19 mouse cellular contexts compared by ENCODE assay signal in genomic region chr1:191632511-191633095, GRCm38 (mm10). TPM values are rescaled to one million over a fixed set of nuclear protein-coding genes. Genes with fewer than 3 reads are reported as not detected.
DNase-seq lines count a peak whose midpoint lies in the region; ATAC-seq and TF ChIP-seq lines count a peak whose summit lies in the region.
"Had no signal": no experiment of that assay in that cellular context is flagged by ENCODE, and none has a peak within 500 bp of the region (broad histone marks: within the 10 kb centered on the region; RNA-seq: fewer than 3 reads in every experiment).

No protein-coding gene starts in this region.

- peak; percentile 81 for DNase-seq in heart, adult 11 months
- DNase-seq in heart, postnatal 36 days, result no peak
- peak; percentile 14 for DNase-seq in NIH3T3 (ENCODE audit: low read depth)
- peak; percentile 26 for DNase-seq in stomach, postnatal 0 days (ENCODE audit: low spot score)
- no peak for DNase-seq in gastrocnemius, postnatal 4 days (ENCODE audit: low spot score in 2 of 2)
- no peak for DNase-seq in thymus, postnatal 10 days (ENCODE audit: low spot score in 2 of 2)
- DNase-seq: adrenal gland, postnatal 10 days; cerebellum, adult 11 months; cerebellum, adult 8-10 months; cerebellum, postnatal 14 days; gastrocnemius, postnatal 14 days; heart, postnatal 4 days had no signal

- H3K4me3 ChIP-seq in stomach, postnatal 0 days (ENCODE audit: low read depth, low read length), result no peak overlapping the region
- H3K4me3 ChIP-seq: embryonic facial prominence, embryonic 12.5 days; forebrain, embryonic 12.5 days; heart, embryonic 13.5 days; hindbrain, embryonic 12.5 days had no signal

- intact Hi-C loops in heart, postnatal 36 days (cut with DNase I), result no loop called here

- WGBS in stomach, postnatal 0 days, result 48% methylated on average over 6 of the region's 6 CpGs

- no peaks in the 10 kb centered on the region for H3K27me3 ChIP-seq in stomach, postnatal 0 days (ENCODE audit: control insufficient read depth, insufficient read depth, low read length)
- H3K27me3 ChIP-seq: embryonic facial prominence, embryonic 12.5 days; heart, embryonic 13.5 days; hindbrain, embryonic 12.5 days had no signal

- ATAC-seq in megakaryocyte, adult 5-6 weeks (ENCODE audit: poor library complexity, severe bottlenecking), result peak; percentile 49
- peak; percentile 81 for ATAC-seq in stomach, postnatal 0 days (ENCODE audit: low FRiP score, low TSS enrichment)
- ATAC-seq: forebrain, embryonic 16.5 days; hindbrain, postnatal 0 days had no signal

- no peaks in the 10 kb centered on the region for H3K9me3 ChIP-seq in stomach, postnatal 0 days (ENCODE audit: control insufficient read depth, low read length)
- H3K9me3 ChIP-seq: embryonic facial prominence, embryonic 12.5 days; forebrain, embryonic 12.5 days; heart, embryonic 13.5 days; hindbrain, embryonic 12.5 days had no signal

- TF ChIP-seq CTCF in stomach, postnatal 0 days (IDR thresholded peaks at IDR 0.05; ENCODE audit: low read depth), result no peak

- peak; percentile 61 for TF ChIP-seq EP300 in stomach, postnatal 0 days (optimal IDR thresholded peaks at IDR 0.05)

- no peak overlapping the region for H3K9ac ChIP-seq in stomach, postnatal 0 days (ENCODE audit: low read length)
- H3K9ac ChIP-seq: embryonic facial prominence, embryonic 12.5 days; forebrain, embryonic 12.5 days; heart, embryonic 13.5 days; hindbrain, embryonic 12.5 days had no signal

- peak overlapping the region; percentile 67 for H3K27ac ChIP-seq in stomach, postnatal 0 days (replicated peaks)
- H3K27ac ChIP-seq: embryonic facial prominence, embryonic 12.5 days; forebrain, embryonic 12.5 days; heart, embryonic 13.5 days; hindbrain, embryonic 12.5 days; hindbrain, postnatal 0 days had no signal

- H3K4me1 ChIP-seq in stomach, postnatal 0 days (replicated peaks; ENCODE audit: control insufficient read depth, insufficient read depth), result no peaks in the 10 kb centered on the region
- H3K4me1 ChIP-seq: embryonic facial prominence, embryonic 12.5 days; heart, embryonic 13.5 days; hindbrain, embryonic 12.5 days had no signal

- no peaks in the 10 kb centered on the region for H3K36me3 ChIP-seq in stomach, postnatal 0 days (ENCODE audit: control insufficient read depth, insufficient read depth, low read length)
- H3K36me3 ChIP-seq: embryonic facial prominence, embryonic 12.5 days; forebrain, embryonic 12.5 days; heart, embryonic 13.5 days; hindbrain, embryonic 12.5 days had no signal

- no peak overlapping the region for H3K4me2 ChIP-seq in stomach, postnatal 0 days (replicated peaks; ENCODE audit: low read depth)
- H3K4me2 ChIP-seq: embryonic facial prominence, embryonic 12.5 days; forebrain, embryonic 12.5 days; heart, embryonic 13.5 days; hindbrain, embryonic 12.5 days had no signal

RNA-seq across cellular contexts. Expression of gene Ints7, which starts 57.2 kb away (rescaled TPM):
- total RNA-seq in heart, postnatal 36 days (2021), result 10 to 100 TPM; 10.4 to 11.4 TPM
- 18.1 and 18.2 TPM in 2 replicates for total RNA-seq in megakaryocyte, adult 5-6 weeks (2015)
- total RNA-seq in megakaryocyte, adult 5-6 weeks (2017), result 33.7 and 37.1 TPM in 2 replicates
- polyA plus RNA-seq in stomach, postnatal 0 days (2015; fragmentation: Nextera tagmentation; extraction: Ambion mirVana), result 15.1 and 15.8 TPM in 2 replicates
- 10 to 100 TPM; 26.1 to 27.6 TPM for total RNA-seq in gastrocnemius, postnatal 4 days (2021)

RNA-seq across cellular contexts. Expression of gene Dtl, which starts 57.3 kb away (rescaled TPM):
- under 1 TPM; 0.19 to 0.31 TPM for total RNA-seq in heart, postnatal 36 days (2021)
- 34.7 and 36.7 TPM in 2 replicates for total RNA-seq in megakaryocyte, adult 5-6 weeks (2015)
- 24.2 and 30.4 TPM in 2 replicates for total RNA-seq in megakaryocyte, adult 5-6 weeks (2017)
- 7.5 and 8.6 TPM in 2 replicates for polyA plus RNA-seq in stomach, postnatal 0 days (2015; fragmentation: Nextera tagmentation; extraction: Ambion mirVana)
- 10 to 100 TPM; 14.7 to 15.2 TPM for total RNA-seq in gastrocnemius, postnatal 4 days (2021)

Comparison
In these comparisons a context has a peak if more than half of its experiments do, and no peak if none do; other contexts are left out.
1. DNase-seq: peak in heart, adult 11 months (single experiment), NIH3T3 (single experiment) and stomach, postnatal 0 days (single experiment); none in heart, postnatal 36 days (0 of 2), gastrocnemius, postnatal 4 days (0 of 2) and thymus, postnatal 10 days (0 of 2).
2. RNA of gene Dtl, which starts 57.3 kb away (total RNA-seq): 24.2 to 36.7 TPM in megakaryocyte, adult 5-6 weeks and 14.7 to 15.2 TPM in gastrocnemius, postnatal 4 days; 0.19 to 0.31 TPM in heart, postnatal 36 days; every median in the first group is over 10 times any median in the second.